Mouse (Mus musculus): ENCODE results near the gene Gpbp1. TPM values are rescaled to one million over a fixed set of nuclear protein-coding genes. Genes with fewer than 3 reads are reported as not detected.

Gpbp1 gene
- polyA plus RNA-seq, 1 experiment from 2014 or later, result 33.2 TPM

DNA sequence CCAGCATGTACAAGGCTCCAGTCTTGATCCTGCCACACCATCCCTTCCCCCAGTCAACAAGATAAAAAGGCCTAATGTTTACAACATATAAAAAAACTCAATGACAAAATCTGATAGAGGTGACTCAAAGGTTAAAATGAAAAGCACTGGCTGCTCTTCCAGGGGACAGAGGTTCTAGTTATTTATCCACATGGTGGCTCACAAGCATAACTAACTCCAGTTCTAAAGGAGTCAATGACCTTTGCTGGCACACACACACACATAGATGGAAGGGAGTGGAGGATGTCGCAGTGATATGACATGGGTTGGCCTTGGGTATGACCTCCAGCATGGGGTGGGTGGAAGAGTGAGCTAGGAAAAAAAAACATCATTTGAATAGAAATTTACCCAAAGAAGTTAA is 58.7 kb downstream of the Gpbp1 start:
- Histone ChIP-seq H3K4me3 (ENCODE audit: low read depth, low read length) (no peak overlapping the region), H3K27me3 (replicated peaks; ENCODE audit: control insufficient read depth, insufficient read depth, low read length) (no peaks in the 10 kb centered on the region), H3K36me3 (ENCODE audit: control insufficient read depth, insufficient read depth) (peaks cover 27% of the 10 kb centered on the region), H3K4me2 (replicated peaks; ENCODE audit: low read depth) (no peak overlapping the region), H3K4me1 (replicated peaks; ENCODE audit: control insufficient read depth, insufficient read depth, low read length) (no peaks in the 10 kb centered on the region), H3K9me3 (ENCODE audit: control insufficient read depth) (no peaks in the 10 kb centered on the region), H3K27ac (ENCODE audit: low read depth, low read length) (no peak overlapping the region), H3K9ac (ENCODE audit: low read depth, low read length) (no peak overlapping the region)
- WGBS, result 70% methylated on average over 1 of the region's 1 CpGs
- TF ChIP-seq CTCF (IDR thresholded peaks at IDR 0.05; ENCODE audit: low read depth), result no peak
- ATAC-seq, result no peak

DNA sequence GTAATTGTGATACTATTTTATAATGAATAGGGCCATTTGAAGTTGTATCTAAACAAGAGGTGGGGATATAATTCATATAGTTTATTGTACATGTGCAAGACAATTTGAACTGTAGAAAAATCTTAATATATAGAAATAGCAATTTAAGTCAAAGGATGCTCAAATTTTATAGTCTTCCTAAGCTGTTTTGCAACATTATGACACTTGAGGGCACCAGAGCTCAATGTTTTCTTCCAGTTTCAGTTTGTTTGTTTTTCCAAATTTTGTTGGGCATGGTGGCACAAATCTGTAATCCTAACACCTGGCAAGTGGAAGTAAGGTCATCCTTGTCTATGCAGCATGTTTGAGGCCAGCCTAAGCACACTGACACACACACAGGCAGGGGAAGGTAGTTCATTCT is 68.6 kb downstream of the Gpbp1 start:
- H3K4me2 ChIP-seq (replicated peaks; ENCODE audit: low read depth), result no peak overlapping the region
- no peak overlapping the region for H3K4me3 ChIP-seq (ENCODE audit: low read depth, low read length)
- H3K9me3 ChIP-seq (ENCODE audit: control insufficient read depth), result no peaks in the 10 kb centered on the region
- ATAC-seq, result no peak
- peak; percentile 40 for TF ChIP-seq CTCF (IDR thresholded peaks at IDR 0.05; ENCODE audit: low read depth)
- no peaks in the 10 kb centered on the region for H3K27me3 ChIP-seq (replicated peaks; ENCODE audit: control insufficient read depth, insufficient read depth, low read length)
- H3K9ac ChIP-seq (ENCODE audit: low read depth, low read length), result no peak overlapping the region
- H3K4me1 ChIP-seq (replicated peaks; ENCODE audit: control insufficient read depth, insufficient read depth, low read length), result no peaks in the 10 kb centered on the region
- peaks cover 7% of the 10 kb centered on the region for H3K36me3 ChIP-seq (ENCODE audit: control insufficient read depth, insufficient read depth)
- H3K27ac ChIP-seq (ENCODE audit: low read depth, low read length), result no peak overlapping the region

DNA sequence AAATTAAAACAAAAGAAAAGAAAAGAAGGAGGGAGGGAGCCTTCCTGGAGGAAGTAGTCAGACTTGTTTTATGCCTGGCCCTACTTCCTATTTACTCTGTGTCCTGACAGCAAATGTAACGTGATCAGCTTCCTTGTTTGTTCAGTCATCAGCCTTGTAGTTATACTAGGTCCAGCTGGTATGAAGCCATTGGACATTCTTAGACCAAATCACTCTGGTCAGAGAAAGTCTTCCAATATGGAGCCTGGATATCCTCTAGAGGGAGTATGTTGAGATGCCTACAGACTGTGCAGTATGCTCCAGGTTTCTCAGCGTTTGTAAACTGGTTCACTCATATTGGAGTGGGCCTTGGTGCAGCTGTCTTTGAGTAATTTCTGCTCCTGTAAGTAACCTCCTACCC is 71.8 kb downstream of the Gpbp1 start:
- no peak for TF ChIP-seq CTCF (IDR thresholded peaks at IDR 0.05; ENCODE audit: low read depth)
- Histone ChIP-seq H3K9ac (ENCODE audit: low read depth, low read length) (no peak overlapping the region), H3K36me3 (ENCODE audit: control insufficient read depth, insufficient read depth) (no peaks in the 10 kb centered on the region), H3K4me3 (ENCODE audit: low read depth, low read length) (no peak overlapping the region), H3K27me3 (replicated peaks; ENCODE audit: control insufficient read depth, insufficient read depth, low read length) (no peaks in the 10 kb centered on the region), H3K4me1 (replicated peaks; ENCODE audit: control insufficient read depth, insufficient read depth, low read length) (no peaks in the 10 kb centered on the region), H3K9me3 (ENCODE audit: control insufficient read depth) (no peaks in the 10 kb centered on the region), H3K27ac (ENCODE audit: low read depth, low read length) (no peak overlapping the region), H3K4me2 (replicated peaks; ENCODE audit: low read depth) (no peak overlapping the region)
- no peak for ATAC-seq
- 47% methylated on average over 2 of the region's 2 CpGs for WGBS

DNA sequence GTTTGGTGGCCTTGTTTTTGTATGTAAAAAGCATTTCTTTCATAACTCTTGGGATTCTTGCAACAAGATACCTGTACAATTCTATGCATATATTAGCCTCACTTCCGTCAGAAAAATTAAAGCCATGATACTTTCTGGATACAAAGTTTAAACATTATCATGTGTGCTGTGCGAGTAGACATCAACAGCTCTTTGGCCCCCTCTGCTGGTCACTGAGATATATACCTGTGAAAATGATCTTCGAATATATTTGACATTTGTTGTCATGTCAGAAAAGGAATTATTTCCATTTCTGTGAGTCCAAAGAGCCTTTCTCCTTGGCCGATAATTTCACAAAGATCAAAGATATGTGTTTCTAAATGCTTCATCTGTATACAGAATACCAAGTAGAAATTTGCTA is 76.8 kb downstream of the Gpbp1 start:
- TF ChIP-seq CTCF (IDR thresholded peaks at IDR 0.05; ENCODE audit: low read depth), result peak; percentile 83
- WGBS, result 26% methylated on average over 4 of the region's 4 CpGs

DNA sequence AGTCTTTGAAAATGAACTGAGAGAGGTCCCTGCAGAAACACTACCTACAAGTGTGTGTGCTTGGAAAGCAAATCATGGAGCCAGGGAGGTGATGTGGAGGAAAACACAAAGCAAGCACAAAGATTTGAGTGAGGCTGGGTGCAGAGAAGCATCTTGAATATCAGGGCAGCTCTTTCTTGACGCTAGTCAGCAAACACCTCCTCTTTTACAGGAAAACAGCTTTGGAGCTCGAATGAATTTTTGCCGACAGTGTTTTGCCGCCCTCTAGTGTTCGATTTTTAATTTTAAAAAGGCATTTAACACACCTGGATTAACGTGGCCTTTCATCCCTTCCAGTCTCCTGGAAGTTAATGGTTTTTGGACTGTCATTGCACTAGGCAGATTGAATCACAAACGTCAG is 79.1 kb downstream of the Gpbp1 start:
- ATAC-seq, result no peak
- WGBS, result 2% methylated on average over 7 of the region's 7 CpGs

More for the DNA sequence above, 76.8 kb downstream of the Gpbp1 start:
- Histone ChIP-seq H3K4me1 (replicated peaks; ENCODE audit: control insufficient read depth, insufficient read depth, low read length) (no peaks in the 10 kb centered on the region), H3K9me3 (ENCODE audit: control insufficient read depth) (no peaks in the 10 kb centered on the region), H3K27me3 (replicated peaks; ENCODE audit: control insufficient read depth, insufficient read depth, low read length) (no peaks in the 10 kb centered on the region), H3K27ac (ENCODE audit: low read depth, low read length) (no peak overlapping the region), H3K36me3 (ENCODE audit: control insufficient read depth, insufficient read depth) (no peaks in the 10 kb centered on the region), H3K9ac (ENCODE audit: low read depth, low read length) (no peak overlapping the region), H3K4me3 (ENCODE audit: low read depth, low read length) (no peak overlapping the region), H3K4me2 (replicated peaks; ENCODE audit: low read depth) (no peak overlapping the region)
- ATAC-seq, result no peak

DNA sequence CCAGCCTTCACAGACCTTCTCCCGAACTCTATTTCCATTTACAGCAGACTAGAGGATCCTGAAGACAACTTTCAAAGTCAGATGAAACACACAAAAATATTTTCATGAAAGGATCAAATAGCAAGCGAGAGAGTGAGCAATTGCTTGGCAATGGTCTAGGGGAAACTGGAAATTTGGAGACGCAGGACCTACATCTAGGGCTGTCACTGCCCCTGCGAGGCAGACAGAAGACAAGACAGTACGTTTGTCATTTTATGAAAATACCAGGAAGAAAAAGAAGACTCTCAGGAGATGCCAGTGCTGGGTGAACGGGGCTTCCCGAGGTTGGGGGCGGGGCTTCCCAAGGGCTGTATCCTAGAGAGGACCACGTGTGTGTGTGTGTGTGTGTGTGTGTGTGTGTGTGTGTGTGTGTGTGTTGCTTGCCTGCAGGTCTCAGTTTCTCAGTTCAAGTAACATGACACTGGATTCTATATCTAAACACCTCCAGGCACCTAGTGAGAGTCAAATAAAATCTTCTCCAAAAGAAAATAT is 83.0 kb downstream of the Gpbp1 start:
- peak; percentile 25; the same call in 1 of the 2 replicates for TF ChIP-seq CTCF (IDR thresholded peaks at IDR 0.05; ENCODE audit: low read depth)

More for the DNA sequence above, 79.1 kb downstream of the Gpbp1 start:
- Histone ChIP-seq H3K9ac (ENCODE audit: low read depth, low read length) (no peak overlapping the region), H3K9me3 (ENCODE audit: control insufficient read depth) (no peaks in the 10 kb centered on the region), H3K4me3 (ENCODE audit: low read depth, low read length) (no peak overlapping the region), H3K36me3 (ENCODE audit: control insufficient read depth, insufficient read depth) (no peaks in the 10 kb centered on the region), H3K4me1 (replicated peaks; ENCODE audit: control insufficient read depth, insufficient read depth, low read length) (no peaks in the 10 kb centered on the region), H3K4me2 (replicated peaks; ENCODE audit: low read depth) (no peak overlapping the region), H3K27ac (ENCODE audit: low read depth, low read length) (no peak overlapping the region), H3K27me3 (replicated peaks; ENCODE audit: control insufficient read depth, insufficient read depth, low read length) (no peaks in the 10 kb centered on the region)
- TF ChIP-seq CTCF (IDR thresholded peaks at IDR 0.05; ENCODE audit: low read depth), result peak; percentile 88

DNA sequence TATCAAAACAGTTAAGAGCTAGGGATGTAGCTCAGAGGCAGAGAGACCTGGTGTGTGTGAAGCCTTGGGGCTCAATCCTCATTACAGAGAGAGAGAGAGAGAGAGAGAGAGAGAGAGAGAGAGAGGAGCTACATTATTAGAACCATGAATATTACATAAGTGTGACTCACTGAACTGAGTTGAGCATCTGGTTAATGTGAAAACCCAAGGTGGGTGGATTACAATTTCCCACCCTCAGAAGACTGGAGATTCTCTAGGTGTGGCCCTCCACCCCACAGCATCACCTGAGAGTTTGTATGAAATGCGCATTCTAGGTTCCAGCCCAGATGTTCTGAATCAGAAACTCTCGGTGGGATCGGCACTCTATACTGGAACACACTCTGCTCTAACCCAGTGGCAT is 84.0 kb downstream of the Gpbp1 start:
- WGBS, result 85% methylated on average over 3 of the region's 3 CpGs
- Histone ChIP-seq H3K4me1 (replicated peaks; ENCODE audit: control insufficient read depth, insufficient read depth, low read length) (no peaks in the 10 kb centered on the region), H3K9ac (ENCODE audit: low read depth, low read length) (no peak overlapping the region), H3K27me3 (replicated peaks; ENCODE audit: control insufficient read depth, insufficient read depth, low read length) (no peaks in the 10 kb centered on the region), H3K9me3 (ENCODE audit: control insufficient read depth) (no peaks in the 10 kb centered on the region), H3K36me3 (ENCODE audit: control insufficient read depth, insufficient read depth) (no peaks in the 10 kb centered on the region), H3K27ac (ENCODE audit: low read depth, low read length) (no peak overlapping the region), H3K4me2 (replicated peaks; ENCODE audit: low read depth) (no peak overlapping the region), H3K4me3 (ENCODE audit: low read depth, low read length) (no peak overlapping the region)
- no peak for TF ChIP-seq CTCF (IDR thresholded peaks at IDR 0.05; ENCODE audit: low read depth)
- ATAC-seq, result no peak

More for the DNA sequence above, 83.0 kb downstream of the Gpbp1 start:
- ATAC-seq, result no peak
- no peak overlapping the region for H3K9ac ChIP-seq (ENCODE audit: low read depth, low read length)
- no peak overlapping the region for H3K4me3 ChIP-seq (ENCODE audit: low read depth, low read length)
- no peaks in the 10 kb centered on the region for H3K9me3 ChIP-seq (ENCODE audit: control insufficient read depth)
- no peak overlapping the region for H3K27ac ChIP-seq (ENCODE audit: low read depth, low read length)
- H3K36me3 ChIP-seq (ENCODE audit: control insufficient read depth, insufficient read depth), result no peaks in the 10 kb centered on the region
- no peaks in the 10 kb centered on the region for H3K4me1 ChIP-seq (replicated peaks; ENCODE audit: control insufficient read depth, insufficient read depth, low read length)
- WGBS, result 50% methylated on average over 9 of the region's 9 CpGs
- no peak overlapping the region for H3K4me2 ChIP-seq (replicated peaks; ENCODE audit: low read depth)
- no peaks in the 10 kb centered on the region for H3K27me3 ChIP-seq (replicated peaks; ENCODE audit: control insufficient read depth, insufficient read depth, low read length)
